Mouse (Mus musculus): ENCODE data around the gene Rnf183. TPM values are rescaled to one million over a fixed set of nuclear protein-coding genes. Genes with fewer than 3 reads are reported as not detected.

Rnf183 gene
- total and polyA plus RNA-seq, 3 experiments = not detected

DNA sequence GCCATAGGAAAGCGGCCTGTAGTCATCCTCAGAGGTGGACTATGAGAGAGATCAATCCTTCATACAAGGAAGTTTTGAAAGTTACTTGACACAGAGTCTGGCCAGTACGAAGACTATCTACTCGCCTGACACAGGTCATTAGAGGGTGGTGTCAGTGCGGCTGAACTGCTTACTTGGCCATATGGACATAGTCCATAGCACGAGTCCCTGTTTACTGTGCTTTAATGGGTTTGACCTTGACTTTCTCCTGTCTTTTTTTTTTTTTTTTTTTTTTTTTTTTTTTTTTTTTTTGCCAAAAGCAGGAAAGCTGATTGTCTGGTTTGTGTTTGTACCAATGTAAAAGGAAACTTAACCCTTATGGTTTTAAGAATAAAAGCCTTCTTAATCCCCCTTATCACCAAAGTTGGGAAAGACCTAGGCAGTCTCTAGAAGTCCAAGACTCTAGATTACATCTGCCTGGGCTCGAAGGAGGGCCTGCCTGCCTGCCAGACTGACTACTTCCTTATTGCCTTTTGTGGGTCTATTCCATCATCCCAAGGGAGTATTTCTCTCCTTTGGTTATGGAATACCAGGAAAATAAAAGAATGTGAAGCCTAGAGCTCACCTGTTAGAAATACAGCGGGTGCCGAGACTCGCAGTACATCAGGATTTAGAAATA, 55.2 kb downstream of the Rnf183 start:
- peaks cover 45% of the 10 kb centered on the region for H3K4me1 ChIP-seq (ENCODE audit: insufficient read depth, low read depth, low read length)
- ATAC-seq (ENCODE audit: extremely low read depth, insufficient number of reproducible peaks, low FRiP score, poor library complexity, severe bottlenecking) = no peak
- TF ChIP-seq GATA2 (IDR thresholded peaks at IDR 0.05; ENCODE audit: borderline replicate concordance, low read depth, low read length) = no peak
- TF ChIP-seq POLR2AphosphoS5 (IDR thresholded peaks at IDR 0.05; ENCODE audit: insufficient replicate concordance, low read depth, low read length) = no peak
- no peak for TF ChIP-seq CTCF (IDR thresholded peaks at IDR 0.05; ENCODE audit: low read depth, low read length)
- no peak for TF ChIP-seq GATA1 (IDR thresholded peaks at IDR 0.05; ENCODE audit: borderline replicate concordance, low read length)
- no peak for TF ChIP-seq TAL1 (conservative IDR thresholded peaks at IDR 0.05; ENCODE audit: low read depth, low read length)
- no peak overlapping the region for H3K4me3 ChIP-seq (ENCODE audit: low read depth, low read length)
- no peak for DNase-seq (ENCODE audit: low spot score)
- H3K36me3 ChIP-seq (replicated peaks) = peaks cover 50% of the 10 kb centered on the region
- no peaks in the 10 kb centered on the region for H3K27me3 ChIP-seq (ENCODE audit: insufficient read depth, low read length)
- no peaks in the 10 kb centered on the region for H3K9me3 ChIP-seq (replicated peaks)

Other genes with a start within 250 kb of the Rnf183 start
- not detected in 2 replicates for gene Zfp37, start 204.2 kb downstream of the Rnf183 start, total RNA-seq (2014; fragmentation: Nextera tagmentation)
- 0.71 TPM in 1 of 2 replicates, not detected in the other for gene Zfp37, start 204.2 kb downstream of the Rnf183 start, total RNA-seq (2017)
- not detected in 2 replicates for gene Zfp37, start 204.2 kb downstream of the Rnf183 start, polyA plus RNA-seq (2012)
- 4.4 and 6.4 TPM in 2 replicates for gene Slc31a2, start 172.7 kb downstream of the Rnf183 start, total RNA-seq (2014; fragmentation: Nextera tagmentation)
- gene Slc31a2, start 172.7 kb downstream of the Rnf183 start, total RNA-seq (2017) = 5.7 and 6.4 TPM in 2 replicates
- gene Slc31a2, start 172.7 kb downstream of the Rnf183 start, polyA plus RNA-seq (2012) = 0.13 and 0.22 TPM in 2 replicates
- gene Fkbp15, start 74.7 kb downstream of the Rnf183 start, total RNA-seq (2014; fragmentation: Nextera tagmentation) = 54.2 and 60.9 TPM in 2 replicates
- 60.0 and 60.3 TPM in 2 replicates for gene Fkbp15, start 74.7 kb downstream of the Rnf183 start, total RNA-seq (2017)
- 14.5 and 16.7 TPM in 2 replicates for gene Fkbp15, start 74.7 kb downstream of the Rnf183 start, polyA plus RNA-seq (2012)
- gene Slc31a1, start 74.5 kb downstream of the Rnf183 start, total RNA-seq (2014; fragmentation: Nextera tagmentation) = 46.4 and 47.5 TPM in 2 replicates
- 25.7 and 30.4 TPM in 2 replicates for gene Slc31a1, start 74.5 kb downstream of the Rnf183 start, total RNA-seq (2017)
- 2.2 and 3.4 TPM in 2 replicates for gene Slc31a1, start 74.5 kb downstream of the Rnf183 start, polyA plus RNA-seq (2012)
- 120 and 128 TPM in 2 replicates for gene Cdc26, start 26.6 kb downstream of the Rnf183 start, total RNA-seq (2014; fragmentation: Nextera tagmentation)
- 120 and 148 TPM in 2 replicates for gene Cdc26, start 26.6 kb downstream of the Rnf183 start, total RNA-seq (2017)
- 9.6 and 44.1 TPM in 2 replicates for gene Cdc26, start 26.6 kb downstream of the Rnf183 start, polyA plus RNA-seq (2012)
- 23.0 and 26.8 TPM in 2 replicates for gene Prpf4, start 26.5 kb downstream of the Rnf183 start, total RNA-seq (2014; fragmentation: Nextera tagmentation)
- 21.5 and 23.1 TPM in 2 replicates for gene Prpf4, start 26.5 kb downstream of the Rnf183 start, total RNA-seq (2017)
- gene Prpf4, start 26.5 kb downstream of the Rnf183 start, polyA plus RNA-seq (2012) = 2.5 and 4.1 TPM in 2 replicates
- 1.7 and 1.8 TPM in 2 replicates for gene Wdr31, start 35.6 kb upstream of the Rnf183 start, total RNA-seq (2014; fragmentation: Nextera tagmentation)
- 0.70 and 2.0 TPM in 2 replicates for gene Wdr31, start 35.6 kb upstream of the Rnf183 start, total RNA-seq (2017)
- gene Wdr31, start 35.6 kb upstream of the Rnf183 start, polyA plus RNA-seq (2012) = 0.52 and 0.58 TPM in 2 replicates
- gene Bspry, start 44.8 kb upstream of the Rnf183 start, total RNA-seq (2014; fragmentation: Nextera tagmentation) = 0.53 TPM in 1 of 2 replicates, not detected in the other
- 0.06 and 0.11 TPM in 2 replicates for gene Bspry, start 44.8 kb upstream of the Rnf183 start, total RNA-seq (2017)
- gene Bspry, start 44.8 kb upstream of the Rnf183 start, polyA plus RNA-seq (2012) = 0.09 TPM in 1 of 2 replicates, not detected in the other
- 1.8 and 2.3 TPM in 2 replicates for gene Hdhd3, start 68.2 kb upstream of the Rnf183 start, total RNA-seq (2014; fragmentation: Nextera tagmentation)
- 1.3 and 1.7 TPM in 2 replicates for gene Hdhd3, start 68.2 kb upstream of the Rnf183 start, total RNA-seq (2017)
- gene Hdhd3, start 68.2 kb upstream of the Rnf183 start, polyA plus RNA-seq (2012) = 1.7 and 3.0 TPM in 2 replicates
- 81.6 and 123 TPM in 2 replicates for gene Alad, start 84.7 kb upstream of the Rnf183 start, total RNA-seq (2014; fragmentation: Nextera tagmentation)
- 49.4 and 53.1 TPM in 2 replicates for gene Alad, start 84.7 kb upstream of the Rnf183 start, total RNA-seq (2017)
- 196 and 200 TPM in 2 replicates for gene Alad, start 84.7 kb upstream of the Rnf183 start, polyA plus RNA-seq (2012)
- gene Pole3, start 89.8 kb upstream of the Rnf183 start, total RNA-seq (2014; fragmentation: Nextera tagmentation) = 32.5 and 36.3 TPM in 2 replicates
- 71.7 and 73.9 TPM in 2 replicates for gene Pole3, start 89.8 kb upstream of the Rnf183 start, total RNA-seq (2017)
- gene Pole3, start 89.8 kb upstream of the Rnf183 start, polyA plus RNA-seq (2012) = 37.2 and 40.9 TPM in 2 replicates
- 0.53 TPM in 1 of 2 replicates, not detected in the other for gene 4933430I17Rik, start 90.1 kb upstream of the Rnf183 start, total RNA-seq (2014; fragmentation: Nextera tagmentation)
- 0.27 and 0.29 TPM in 2 replicates for gene 4933430I17Rik, start 90.1 kb upstream of the Rnf183 start, total RNA-seq (2017)
- gene 4933430I17Rik, start 90.1 kb upstream of the Rnf183 start, polyA plus RNA-seq (2012) = 0.05 TPM in 1 of 2 replicates, not detected in the other
- gene Rgs3, start 124.6 kb upstream of the Rnf183 start, total RNA-seq (2014; fragmentation: Nextera tagmentation) = not detected in 2 replicates
- 0.16 and 0.23 TPM in 2 replicates for gene Rgs3, start 124.6 kb upstream of the Rnf183 start, total RNA-seq (2017)
- gene Rgs3, start 124.6 kb upstream of the Rnf183 start, polyA plus RNA-seq (2012) = not detected in 2 replicates